Mouse (Mus musculus): ENCODE data around the gene Krt24.

DNA sequence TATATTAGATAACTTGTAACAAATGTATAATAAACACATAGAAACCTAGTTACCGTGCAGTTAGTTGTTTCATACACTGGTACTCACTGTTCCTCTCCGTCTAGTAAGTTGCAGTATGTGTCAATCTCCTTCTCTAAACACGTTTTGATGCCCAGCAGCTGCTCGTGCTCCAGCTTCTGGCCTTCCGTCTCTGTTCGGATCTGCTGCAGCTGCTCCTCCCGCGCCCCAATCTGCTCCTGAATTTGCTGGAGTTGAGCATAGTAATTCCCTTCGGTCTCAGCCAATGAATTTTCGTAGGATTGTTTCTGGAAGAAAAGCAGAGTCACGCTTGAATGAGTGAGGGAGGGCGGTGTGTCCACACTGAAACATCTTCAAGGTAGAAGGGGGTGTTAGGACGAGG, 48.4 kb upstream of the Krt24 start:
- TF ChIP-seq ZNF384 (IDR thresholded peaks at IDR 0.05; ENCODE audit: low read depth, low read length) (no peak), ZC3H11A (IDR thresholded peaks at IDR 0.05; ENCODE audit: borderline replicate concordance, low read depth, low read length) (no peak)

Data from ES-E14 (cell line).